Mouse (Mus musculus): Measurements from ENCODE around the gene Gpr45. TPM values are rescaled to one million over a fixed set of nuclear protein-coding genes. Genes with fewer than 3 reads are reported as not detected.

Gene Gpr45
- total RNA-seq, 1 experiment from 2014 or later = not detected

- ATAC-seq (ENCODE audit: extremely low read depth, insufficient number of reproducible peaks, low FRiP score, poor library complexity, severe bottlenecking) = no peak
These were observed 89.6 kb downstream of the Gpr45 start for GRCm38 (mm10) chr1:43042271-43042670.

- ATAC-seq (ENCODE audit: extremely low read depth, insufficient number of reproducible peaks, low FRiP score, poor library complexity, severe bottlenecking) = no peak
These were observed 92.7 kb downstream of the Gpr45 start for GRCm38 (mm10) chr1:43045204-43045982.

- no peak for ATAC-seq (ENCODE audit: extremely low read depth, insufficient number of reproducible peaks, low FRiP score, poor library complexity, severe bottlenecking)
These were observed 94.3 kb downstream of the Gpr45 start for GRCm38 (mm10) chr1:43046990-43047389.

- ATAC-seq (ENCODE audit: extremely low read depth, insufficient number of reproducible peaks, low FRiP score, poor library complexity, severe bottlenecking) = no peak
These were observed 95.1 kb downstream of the Gpr45 start for GRCm38 (mm10) chr1:43047811-43048210.

- ATAC-seq (ENCODE audit: extremely low read depth, insufficient number of reproducible peaks, low FRiP score, poor library complexity, severe bottlenecking) = no peak
These were observed 99.2 kb downstream of the Gpr45 start for GRCm38 (mm10) chr1:43051903-43052302.

GRCm38 (mm10) chr1:43065615-43066310 is 113.1 kb downstream of the Gpr45 start:
- ATAC-seq (ENCODE audit: extremely low read depth, insufficient number of reproducible peaks, low FRiP score, poor library complexity, severe bottlenecking) = no peak

- ATAC-seq (ENCODE audit: extremely low read depth, insufficient number of reproducible peaks, low FRiP score, poor library complexity, severe bottlenecking) = no peak
These were observed 113.9 kb downstream of the Gpr45 start for GRCm38 (mm10) chr1:43066573-43066972.

- no peak for ATAC-seq (ENCODE audit: extremely low read depth, insufficient number of reproducible peaks, low FRiP score, poor library complexity, severe bottlenecking)
These were observed 114.9 kb downstream of the Gpr45 start for GRCm38 (mm10) chr1:43067551-43067950.

- ATAC-seq (ENCODE audit: extremely low read depth, insufficient number of reproducible peaks, low FRiP score, poor library complexity, severe bottlenecking) = no peak
These were observed 118.1 kb downstream of the Gpr45 start for GRCm38 (mm10) chr1:43070726-43071125.

GRCm38 (mm10) chr1:43072028-43072427 is 119.4 kb downstream of the Gpr45 start:
- ATAC-seq (ENCODE audit: extremely low read depth, insufficient number of reproducible peaks, low FRiP score, poor library complexity, severe bottlenecking) = no peak

- no peak for ATAC-seq (ENCODE audit: extremely low read depth, insufficient number of reproducible peaks, low FRiP score, poor library complexity, severe bottlenecking)
These were observed 119.9 kb downstream of the Gpr45 start for GRCm38 (mm10) chr1:43072561-43072960.

GRCm38 (mm10) chr1:43074791-43075190 is 122.1 kb downstream of the Gpr45 start:
- no peak for ATAC-seq (ENCODE audit: extremely low read depth, insufficient number of reproducible peaks, low FRiP score, poor library complexity, severe bottlenecking)

- no peak for ATAC-seq (ENCODE audit: extremely low read depth, insufficient number of reproducible peaks, low FRiP score, poor library complexity, severe bottlenecking)
These were observed 125.5 kb downstream of the Gpr45 start for GRCm38 (mm10) chr1:43078124-43078523.

- no peak for ATAC-seq (ENCODE audit: extremely low read depth, insufficient number of reproducible peaks, low FRiP score, poor library complexity, severe bottlenecking)
These were observed 130.3 kb downstream of the Gpr45 start for GRCm38 (mm10) chr1:43082946-43083345.

Other genes with a start within 250 kb of the Gpr45 start
- 56.2 and 63.6 TPM in 2 replicates for gene Mrps9, start 101.6 kb upstream of the Gpr45 start, total RNA-seq (2017)
- 18.5 and 19.8 TPM in 2 replicates for gene Tgfbrap1, start 145.8 kb downstream of the Gpr45 start, total RNA-seq (2017)
- gene AI597479, start 145.8 kb downstream of the Gpr45 start, total RNA-seq (2017) = 12.5 and 14.3 TPM in 2 replicates
- gene Fhl2, start 244.1 kb downstream of the Gpr45 start, total RNA-seq (2017) = 0.47 TPM in 1 of 2 replicates, not detected in the other

Data from neutrophil, adult 5-6 weeks (primary cell).